Mouse (Mus musculus): ENCODE results near the gene Bax.
A peak's percentile ranks its signal among the peaks of the same experiment; 100 is the strongest.

Bax gene

DNA sequence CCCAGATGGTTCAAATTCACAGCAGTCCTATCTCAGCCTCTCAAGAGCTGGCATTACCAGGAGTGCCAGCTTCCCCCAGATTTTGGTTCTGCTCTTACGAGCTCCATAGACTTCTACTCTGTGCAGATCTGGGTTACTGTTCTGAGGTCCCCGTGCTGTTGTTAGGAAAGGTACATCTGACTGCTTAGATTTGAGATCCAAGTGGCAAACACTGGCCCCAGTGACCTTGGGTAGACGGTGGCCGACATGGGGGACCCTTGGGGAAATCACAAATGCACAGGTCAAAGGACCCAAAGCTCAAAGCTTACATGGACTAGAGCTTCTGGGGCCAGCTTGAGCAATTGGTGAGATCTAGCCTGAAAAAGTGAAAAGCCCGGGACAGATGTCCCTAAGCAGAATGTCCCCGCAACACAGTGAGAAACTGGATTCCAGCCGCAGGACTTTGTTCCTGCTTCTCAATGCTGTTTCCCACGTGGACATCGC, 9.9 kb downstream of the Bax start:
- no peak for DNase-seq (ENCODE audit: low spot score in 2 of 2)

DNA sequence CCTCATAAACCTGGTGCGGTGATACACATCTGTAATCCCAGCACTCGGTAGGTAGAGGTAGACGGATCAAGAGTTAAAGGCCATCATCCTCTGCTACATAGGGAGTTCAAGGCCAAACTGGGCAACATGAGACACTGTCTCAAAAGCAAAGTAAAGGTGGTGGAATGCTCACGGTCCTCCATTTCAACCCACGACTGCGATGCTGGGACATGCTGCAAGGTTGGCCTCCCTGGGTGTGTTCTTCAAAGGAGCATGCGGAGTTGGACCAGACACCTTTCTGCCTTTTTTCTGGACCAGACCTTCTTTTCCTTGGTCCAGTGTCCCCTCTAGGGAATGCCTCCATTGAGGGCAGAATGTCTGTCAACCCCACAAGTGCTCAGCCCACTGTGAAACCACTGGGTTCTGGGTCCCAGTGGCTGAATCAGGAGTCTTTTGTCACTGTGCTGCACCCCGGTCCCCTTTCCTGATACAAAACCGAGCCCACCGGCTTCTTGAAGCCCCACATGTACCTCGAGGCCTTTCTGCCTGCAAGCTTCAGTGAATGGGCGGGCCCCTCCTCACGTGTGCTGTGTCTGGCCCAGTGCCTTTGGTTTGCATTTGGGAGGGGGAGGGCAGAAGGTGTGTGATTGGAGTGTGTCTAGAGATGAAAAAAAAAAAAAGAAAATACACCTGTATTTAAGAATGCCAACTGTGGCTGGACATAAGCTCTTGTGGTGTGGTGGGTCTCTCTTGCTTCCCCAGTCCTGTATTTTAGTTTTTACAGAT, 10.6 kb downstream of the Bax start:
- DNase-seq (ENCODE audit: low spot score in 2 of 2) = no peak

DNA sequence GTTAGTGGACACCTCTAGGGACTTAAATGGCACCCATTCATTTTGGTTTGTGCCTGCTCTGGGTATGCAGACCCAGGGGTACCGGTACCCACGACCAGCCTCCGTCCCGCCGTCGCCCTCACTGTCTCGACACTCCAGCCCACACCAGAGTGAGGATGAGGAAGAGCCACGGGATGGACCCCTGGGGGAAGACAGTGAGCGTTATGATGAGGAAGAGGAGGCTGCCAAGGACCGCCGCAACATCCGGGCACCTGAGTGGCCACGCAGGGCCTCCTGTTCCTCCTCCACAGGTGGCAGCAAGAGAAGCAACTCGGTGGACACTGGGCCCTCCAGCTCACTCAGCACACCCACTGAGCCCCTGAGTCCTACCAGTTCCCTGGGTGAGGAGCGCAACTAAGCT, 11.7 kb downstream of the Bax start:
- no peak for DNase-seq (ENCODE audit: low spot score in 2 of 2)

DNA sequence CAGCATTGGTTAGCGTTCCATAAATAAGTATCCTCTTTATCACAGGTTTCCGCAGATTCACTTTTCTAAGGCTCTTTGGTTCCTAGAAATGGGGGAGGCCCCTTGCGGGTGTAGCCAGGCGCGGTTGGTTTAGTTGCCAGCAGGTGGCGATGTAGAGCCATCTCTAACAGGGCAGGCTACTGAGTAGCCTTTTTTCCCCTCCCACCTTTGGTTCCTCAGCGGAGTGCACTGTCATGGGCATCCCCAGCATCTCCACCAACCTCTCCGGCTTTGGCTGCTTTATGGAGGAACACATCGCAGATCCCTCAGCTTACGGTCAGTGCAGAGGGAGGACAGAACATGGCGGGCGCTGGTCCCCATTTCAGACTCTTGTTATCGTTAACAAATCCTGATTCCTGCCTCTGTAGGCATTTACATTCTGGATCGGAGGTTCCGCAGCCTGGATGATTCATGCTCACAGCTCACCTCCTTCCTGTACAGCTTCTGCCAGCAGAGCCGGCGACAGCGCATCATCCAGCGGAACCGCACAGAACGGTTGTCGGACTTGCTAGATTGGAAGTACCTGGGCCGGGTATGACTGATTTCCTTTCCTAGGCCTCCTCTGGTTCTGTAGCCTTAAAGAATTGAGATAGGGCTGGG, 15.2 kb downstream of the Bax start:
- peak; percentile 74 to 80 for DNase-seq (ENCODE audit: low spot score in 2 of 2)

DNA sequence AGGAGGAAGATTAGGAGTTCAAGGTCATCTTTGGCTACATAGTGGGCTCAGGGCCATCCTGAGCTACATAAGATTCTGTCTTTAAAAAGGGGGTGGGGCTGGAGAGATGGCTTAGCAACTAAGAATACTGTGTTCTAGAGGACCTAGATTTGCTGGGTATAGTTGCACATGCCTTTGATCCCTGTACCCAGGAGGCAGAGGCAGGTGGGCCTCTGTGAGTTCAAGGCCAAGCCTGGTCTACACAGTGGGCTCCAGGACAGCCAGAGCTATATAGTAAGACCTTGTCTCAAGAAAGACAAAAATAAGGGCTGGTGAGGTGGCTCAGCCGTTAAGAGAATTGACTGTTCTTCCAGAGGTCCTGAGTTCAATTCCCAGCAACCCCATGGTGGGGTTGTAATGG, 16.7 kb downstream of the Bax start:
- no peak for DNase-seq (ENCODE audit: low spot score in 2 of 2)

DNA sequence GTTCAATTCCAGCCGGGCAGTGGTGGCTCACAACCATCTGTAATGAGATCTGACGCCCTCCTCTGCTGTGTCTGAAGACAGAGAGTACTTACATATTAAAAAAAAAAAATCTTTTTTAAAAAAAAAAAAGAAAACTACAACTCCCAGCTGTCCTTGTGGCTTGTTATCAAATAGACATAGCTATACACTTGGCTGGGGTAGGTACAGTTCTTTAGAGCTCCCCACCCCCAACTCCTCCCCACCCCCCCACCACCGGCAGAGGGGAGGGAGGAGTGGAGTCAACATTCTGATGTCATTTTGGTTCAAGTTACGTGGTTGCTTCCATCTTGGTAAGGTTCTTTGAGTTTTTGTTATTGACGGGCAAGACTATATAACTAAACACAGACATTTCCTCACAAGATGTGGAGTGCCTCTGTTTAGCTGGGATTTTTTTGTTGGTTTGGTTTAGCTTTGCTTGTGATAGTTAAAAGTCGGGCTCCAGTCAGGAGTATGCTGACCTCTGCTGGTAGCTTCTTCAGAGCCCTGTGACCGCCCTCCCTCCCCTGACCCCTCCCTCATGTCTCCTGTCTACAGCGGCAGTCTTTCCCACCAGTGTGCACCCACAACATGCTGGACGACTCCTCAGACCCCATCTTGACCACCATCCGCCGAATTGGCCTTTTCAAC, 19.2 kb downstream of the Bax start:
- no peak for DNase-seq (ENCODE audit: low spot score in 2 of 2)

DNA sequence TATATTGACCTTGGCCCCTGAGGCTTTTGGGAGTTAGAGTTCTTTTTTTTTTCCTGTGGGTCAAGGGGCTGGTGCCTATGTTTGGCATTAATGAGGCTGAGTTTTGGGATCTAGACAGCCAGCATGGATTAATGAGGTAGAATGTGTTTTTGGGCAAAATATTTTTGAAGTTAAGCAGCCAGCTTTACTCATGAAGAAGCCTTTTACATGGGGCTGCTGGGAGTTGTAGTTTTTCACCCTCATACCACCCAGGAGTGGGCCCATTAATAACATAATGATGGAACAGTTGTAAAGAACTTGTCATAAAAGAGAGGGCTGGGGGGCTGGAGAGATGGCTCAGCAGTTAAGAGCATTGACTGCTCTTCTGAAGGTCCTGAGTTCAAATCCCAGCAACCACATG, 20.1 kb downstream of the Bax start:
- no peak for DNase-seq (ENCODE audit: low spot score in 2 of 2)

DNA sequence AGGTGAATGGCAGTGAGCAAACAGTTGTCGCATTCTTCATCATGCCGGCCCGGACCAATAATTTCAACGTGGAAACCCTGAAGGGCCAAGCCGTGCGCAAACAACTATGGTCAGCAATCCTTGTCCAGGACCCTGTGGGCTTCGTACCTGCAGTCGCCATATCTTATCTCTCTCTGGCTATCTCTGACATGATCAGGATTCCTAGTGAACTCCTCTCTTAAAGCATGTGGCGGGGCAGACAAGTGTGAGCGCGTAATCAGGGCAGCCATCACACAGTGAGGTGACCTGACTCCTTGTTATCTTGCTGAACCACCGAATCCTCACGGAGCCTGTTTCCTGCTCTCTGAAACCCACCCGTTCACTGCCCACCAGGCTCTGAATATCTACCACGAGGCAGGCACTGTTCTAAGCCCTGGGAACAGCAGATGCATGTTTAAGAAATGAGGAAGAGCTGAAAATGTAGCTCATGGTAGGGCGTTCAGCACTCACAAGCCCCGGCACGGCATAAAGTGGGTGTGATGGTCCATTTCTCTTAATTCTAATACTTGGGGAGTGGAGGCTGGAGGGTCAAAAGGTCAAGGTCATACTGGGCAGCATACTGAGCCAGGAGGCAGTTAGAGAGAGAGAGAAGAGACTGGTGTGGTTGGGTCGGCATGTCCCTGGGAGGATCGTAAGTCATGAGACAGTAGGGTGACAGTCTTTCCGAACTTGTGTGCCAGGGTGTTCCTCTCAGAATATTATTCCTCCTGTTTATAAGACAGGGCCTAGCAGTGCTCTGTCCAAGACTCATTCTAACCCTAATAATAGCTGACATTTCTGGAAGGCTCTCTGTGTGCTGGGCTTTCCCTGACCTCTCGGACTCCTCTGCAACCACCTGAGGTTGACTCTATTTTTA, 22.9 kb downstream of the Bax start:
- no peak for DNase-seq (ENCODE audit: low spot score in 2 of 2)

DNA sequence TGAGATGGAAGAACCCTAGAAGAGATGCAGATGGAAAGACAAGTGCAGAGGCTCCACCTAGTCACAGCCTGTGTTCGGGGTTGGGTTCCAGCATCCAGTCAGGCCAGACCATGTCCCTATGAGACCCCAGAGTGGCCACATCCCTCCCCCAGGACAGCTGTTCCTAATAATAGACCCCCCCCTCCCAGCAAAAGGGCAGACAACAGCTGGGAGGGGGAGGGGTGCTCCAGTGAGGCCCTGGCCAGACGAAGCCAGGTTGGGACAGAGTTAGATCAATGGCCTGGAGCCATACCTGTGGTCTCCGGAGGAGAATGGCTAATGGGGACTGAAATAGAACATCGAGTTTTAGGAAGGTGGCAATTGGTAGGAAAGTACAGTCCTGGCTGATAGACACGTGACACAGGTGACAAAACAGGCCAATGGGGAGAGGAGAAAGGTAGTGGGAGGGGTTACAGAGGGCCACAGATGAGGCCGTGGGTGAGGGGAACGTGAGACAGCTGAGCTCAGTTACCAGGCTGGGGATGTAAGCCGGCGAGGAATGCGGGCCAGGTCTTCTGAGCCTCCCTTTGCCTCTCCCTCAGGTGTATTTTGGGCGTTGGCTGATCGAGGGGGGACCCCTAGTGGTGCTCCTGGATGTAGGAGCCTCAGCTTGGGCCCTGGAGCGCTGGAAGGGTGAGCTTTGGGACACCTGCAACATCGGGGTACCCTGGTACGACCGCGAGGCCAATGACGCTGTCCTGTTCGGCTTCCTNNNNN, 29.0 kb downstream of the Bax start, which contains the start of gene Ruvbl2:
Gene Ruvbl2 (minus strand): TSS at position 576 of the 756 bp plus-strand sequence.
- DNase-seq (ENCODE audit: low spot score in 2 of 2) = no peak

DNA sequence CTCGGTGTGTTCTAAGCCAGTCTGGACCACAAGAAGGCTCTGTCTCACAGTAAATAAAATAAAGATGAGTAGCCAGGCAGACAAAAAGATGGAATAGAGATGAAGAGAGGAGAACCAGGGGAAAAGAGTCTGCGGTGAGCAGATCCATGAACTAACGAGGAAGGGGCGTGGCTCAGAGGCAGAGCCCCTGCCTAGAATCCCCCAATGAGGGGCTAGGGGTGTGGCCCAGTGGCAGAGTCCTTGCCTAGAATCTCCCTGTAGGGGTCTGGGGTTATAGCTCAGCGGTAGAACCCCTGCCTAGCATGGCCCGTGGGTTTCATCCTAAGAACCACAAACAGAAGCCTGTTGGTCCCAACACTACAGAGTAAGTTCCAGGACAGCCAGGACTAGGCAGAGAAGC, 29.7 kb downstream of the Bax start:
- no peak for DNase-seq (ENCODE audit: low spot score in 2 of 2)

DNA sequence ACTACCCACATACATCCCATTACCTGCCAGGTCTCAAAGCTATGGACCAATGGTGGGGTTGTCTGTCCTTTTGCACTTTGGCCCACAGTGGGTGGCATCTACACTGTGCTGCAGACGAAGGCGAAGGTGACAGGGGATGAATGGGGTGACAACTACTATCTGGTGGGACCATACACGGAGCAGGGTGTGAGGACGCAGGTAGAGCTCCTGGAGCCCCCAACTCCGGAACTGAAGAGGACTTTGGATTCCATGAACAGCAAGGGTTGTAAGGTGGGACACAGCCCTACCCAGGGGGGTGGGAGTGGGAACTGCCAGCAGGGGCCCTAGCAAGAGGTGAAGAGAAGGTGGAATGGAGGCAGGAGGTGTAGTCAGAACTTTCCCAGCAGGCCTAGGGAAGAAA, 30.3 kb downstream of the Bax start:
- no peak for DNase-seq (ENCODE audit: low spot score in 2 of 2)

DNA sequence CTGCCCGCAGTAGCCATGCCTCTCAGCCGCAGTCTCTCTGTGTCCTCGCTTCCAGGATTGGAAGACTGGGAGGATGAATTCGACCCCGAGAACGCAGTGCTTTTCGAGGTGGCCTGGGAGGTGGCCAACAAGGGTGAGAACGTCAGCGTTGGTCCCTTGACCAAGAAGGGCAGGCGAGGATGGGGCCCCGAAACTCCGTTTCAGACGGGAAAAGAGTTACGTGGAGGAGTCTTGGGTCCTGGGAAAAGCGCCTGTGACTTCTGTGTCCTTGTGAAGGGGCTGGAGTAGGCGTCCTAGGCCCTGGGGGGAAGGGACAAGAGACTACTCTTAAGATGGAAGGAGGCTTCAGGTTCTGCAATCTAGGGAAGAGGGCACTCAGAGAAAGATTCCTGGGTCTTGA, 31.7 kb downstream of the Bax start:
- no peak for DNase-seq (ENCODE audit: low spot score in 2 of 2)

DNA sequence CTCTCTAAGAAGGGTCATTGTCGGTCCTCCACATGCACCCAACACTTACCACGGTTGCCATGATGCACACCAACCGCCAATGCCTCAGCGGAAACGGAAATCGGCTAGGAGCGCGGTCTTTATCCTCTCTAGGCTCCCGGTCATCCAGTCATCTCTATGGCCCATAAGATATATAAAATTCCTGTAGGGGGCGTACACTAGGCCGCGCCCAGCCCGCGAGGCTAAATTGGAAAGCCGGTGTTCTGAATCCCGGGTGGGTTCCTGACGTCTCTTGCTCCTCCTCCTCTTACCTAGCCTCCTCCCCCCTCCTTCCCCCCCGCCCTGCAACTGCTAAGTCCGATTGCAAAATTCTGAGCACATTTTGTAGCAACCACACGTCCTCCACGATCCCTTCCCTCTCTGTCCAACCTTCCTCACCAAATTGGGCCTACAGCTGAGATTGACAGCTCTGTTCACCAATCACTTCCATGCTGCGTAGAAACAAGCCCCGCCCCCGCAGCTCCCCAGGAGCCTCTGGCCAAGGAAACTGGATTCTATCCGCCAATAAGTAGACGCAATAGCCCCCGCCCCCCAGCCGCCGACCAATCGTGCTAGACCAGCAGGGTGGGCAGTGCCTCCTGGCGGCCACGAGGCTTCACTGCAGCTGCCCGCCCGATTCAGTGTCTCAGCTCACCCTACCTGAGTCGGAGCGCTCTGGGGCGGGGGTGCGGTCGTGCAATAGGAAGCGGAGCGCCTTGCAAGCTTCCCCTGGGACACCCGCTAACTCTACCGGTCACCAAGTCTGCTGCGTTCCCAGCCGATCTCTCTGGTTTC, 32.3 kb downstream of the Bax start, which contains the start of gene Gys1:
Gene Gys1 (plus strand): TSS at position 642 of the 813 bp plus-strand sequence.
- peak; percentile 100 for DNase-seq (ENCODE audit: low spot score in 2 of 2)

DNA sequence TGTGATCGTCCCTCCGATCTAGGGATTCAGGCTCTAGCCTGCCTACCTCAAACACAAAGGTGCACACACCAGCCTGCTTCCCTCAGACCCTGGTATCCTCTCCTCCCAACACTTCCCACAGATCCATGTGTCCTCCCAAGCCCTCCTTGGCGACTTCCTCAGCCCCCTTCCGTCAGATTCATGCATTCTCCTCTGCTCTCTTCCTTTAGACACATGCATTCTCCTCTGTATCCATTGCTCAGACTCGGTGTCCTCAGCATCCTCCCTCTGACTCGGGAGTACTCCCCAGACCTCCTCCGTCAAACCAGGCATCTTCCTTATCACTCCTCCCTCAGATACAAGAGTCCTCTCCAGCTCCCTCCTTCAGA, 32.9 kb downstream of the Bax start:
- no peak for DNase-seq (ENCODE audit: low spot score in 2 of 2)

DNA sequence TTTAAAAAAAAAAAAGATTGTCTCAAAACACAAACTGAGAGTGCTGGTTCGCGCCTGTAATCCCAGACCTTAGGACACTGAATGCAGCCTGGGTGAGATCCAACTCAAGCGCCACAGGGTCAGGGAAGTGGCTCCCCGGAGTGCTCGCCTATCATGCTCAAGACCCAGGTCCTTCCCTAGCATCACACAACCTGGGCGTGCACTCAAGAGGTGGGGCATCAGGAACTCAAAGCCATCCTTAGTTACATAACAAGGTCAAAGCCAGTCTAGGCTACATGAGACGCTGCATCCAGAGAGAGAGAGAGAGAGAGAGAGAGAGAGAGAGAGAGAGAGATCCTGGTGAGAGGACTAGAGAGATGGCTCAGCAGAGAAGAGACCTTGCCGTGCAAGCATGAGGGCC, 40.1 kb downstream of the Bax start:
- DNase-seq (ENCODE audit: low spot score in 2 of 2) = no peak

DNA sequence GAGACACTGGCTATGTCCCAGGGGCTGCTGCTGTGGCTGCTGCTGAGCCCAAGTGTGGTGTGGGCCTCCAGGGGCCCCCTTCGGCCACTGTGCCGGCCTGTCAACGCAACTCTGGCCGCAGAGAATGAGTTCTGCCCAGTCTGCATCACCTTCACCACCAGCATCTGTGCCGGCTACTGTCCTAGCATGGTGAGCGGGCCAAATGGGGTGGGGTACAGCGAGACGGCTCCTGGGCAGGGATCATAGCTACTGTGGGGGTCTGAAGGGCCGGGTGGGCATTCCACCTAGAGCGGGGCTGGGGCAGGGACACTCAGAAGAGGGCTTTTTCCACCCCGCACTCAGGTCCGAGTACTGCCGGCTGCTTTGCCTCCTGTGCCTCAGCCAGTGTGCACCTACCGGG, 45.5 kb downstream of the Bax start:
- no peak for DNase-seq (ENCODE audit: low spot score in 2 of 2)

DNA sequence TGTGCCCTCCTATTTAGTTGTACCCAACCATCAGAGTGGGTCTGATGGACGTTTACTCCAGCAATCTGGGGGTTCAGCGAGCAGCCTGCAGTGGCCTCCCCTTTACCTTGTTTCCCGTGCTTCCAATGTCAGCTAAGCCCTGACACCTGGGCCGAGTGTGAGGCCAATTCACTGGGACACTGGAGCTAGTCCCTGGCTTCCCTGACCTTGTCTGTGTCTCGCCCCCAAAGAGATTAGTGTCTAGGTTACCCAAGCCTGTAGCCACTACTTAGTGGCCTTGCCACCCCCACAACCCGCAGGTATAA, 46.1 kb downstream of the Bax start, which contains the start of gene Lhb:
Gene Lhb (plus strand): TSS at position 206 of the 305 bp plus-strand sequence.
- no peak for DNase-seq (ENCODE audit: low spot score in 2 of 2)

DNA sequence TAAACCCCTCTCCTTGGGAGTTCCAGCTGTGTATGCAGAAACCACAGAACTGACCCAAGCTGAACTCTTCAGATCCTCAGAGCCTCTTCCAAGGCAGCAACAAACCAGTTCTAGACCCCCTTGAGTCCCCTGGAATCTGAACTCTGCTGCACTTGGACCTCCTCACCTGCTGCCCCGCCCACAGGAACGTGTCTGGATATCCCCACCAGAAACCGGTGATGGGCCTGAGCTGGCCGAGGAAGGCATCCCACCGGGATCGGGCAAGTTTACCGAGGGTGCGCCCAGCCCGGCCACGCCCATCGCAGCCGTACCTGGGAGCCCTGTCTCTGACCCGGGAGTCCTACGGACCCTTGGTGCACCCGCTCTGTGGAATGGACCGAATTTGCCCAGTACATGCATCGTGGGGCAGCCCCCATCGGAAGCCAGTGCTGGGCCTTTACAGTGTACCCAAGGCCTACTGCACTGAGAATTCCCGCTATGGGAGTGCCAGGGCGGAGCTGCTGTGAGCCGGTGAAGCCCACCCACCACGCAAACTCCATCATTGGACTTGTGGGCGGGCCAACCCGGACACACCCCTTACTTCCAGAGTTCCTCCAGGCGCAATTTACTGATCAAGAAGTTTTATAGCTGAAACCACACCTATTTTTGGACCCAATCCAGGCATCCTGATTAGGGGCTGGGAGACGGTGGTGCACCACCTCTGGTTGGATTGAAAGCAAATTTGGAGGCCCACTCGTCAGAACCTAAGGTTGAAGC, 46.7 kb downstream of the Bax start:
- DNase-seq (ENCODE audit: low spot score in 2 of 2) = no peak

DNA sequence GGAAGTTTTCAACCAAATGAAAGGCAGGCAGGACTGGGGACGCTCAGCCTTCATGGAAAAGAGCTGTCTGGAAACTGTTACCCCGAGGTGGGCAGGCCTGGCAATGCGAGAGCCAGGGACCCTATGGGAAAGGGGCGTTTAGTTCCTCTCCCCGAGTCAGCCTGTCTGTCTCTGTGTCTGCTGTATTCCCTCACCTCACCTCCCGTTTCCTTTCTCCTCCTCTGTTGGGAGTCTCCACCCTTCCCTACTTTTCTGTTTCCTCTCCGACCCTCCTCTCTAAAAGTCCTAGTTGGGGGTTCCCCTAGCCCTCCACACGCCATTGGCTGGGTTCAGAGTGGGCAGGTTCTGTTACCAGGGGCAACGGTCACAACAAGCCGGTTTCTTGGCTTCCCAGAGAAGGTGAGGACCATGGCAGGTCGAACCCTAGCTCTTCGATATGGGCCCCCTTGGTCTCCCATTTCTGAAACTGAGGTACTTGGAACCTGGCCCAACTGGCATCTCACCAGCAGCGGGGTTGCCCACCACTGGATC, 48.7 kb downstream of the Bax start:
- DNase-seq (ENCODE audit: low spot score in 2 of 2) = no peak

Data from right cerebral cortex, postnatal 36 days (tissue).